Mouse (Mus musculus): ENCODE results near the gene Egf. TPM values are rescaled to one million over a fixed set of nuclear protein-coding genes. Genes with fewer than 3 reads are reported as not detected.

The Egf gene
- polyA plus RNA-seq, 2 experiments: 0.25 to 0.77 TPM

DNA sequence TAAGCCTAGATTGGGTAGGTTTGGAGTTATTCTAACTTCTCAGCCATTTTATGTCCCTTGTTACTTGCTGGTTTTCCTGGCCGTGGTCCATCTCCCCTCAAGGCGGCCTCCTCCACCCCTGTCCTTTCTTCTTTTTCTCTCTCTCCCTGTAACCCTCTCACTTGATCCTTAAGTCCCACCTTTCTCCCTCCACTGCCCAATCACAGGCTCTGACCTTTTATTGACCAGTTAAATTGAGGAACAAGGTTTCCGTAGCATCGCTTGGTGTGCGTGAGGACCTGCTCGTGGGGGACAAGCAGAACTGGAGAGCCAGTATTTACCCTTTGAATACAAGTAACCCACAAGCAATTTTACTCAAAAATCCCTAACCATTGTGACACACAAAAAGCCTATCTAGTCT, 56.8 kb downstream of the Egf start:
- TF ChIP-seq CTCF (IDR thresholded peaks at IDR 0.05; ENCODE audit: low read depth) (no peak), EP300 (IDR thresholded peaks at IDR 0.05; ENCODE audit: low read depth) (no peak)
- H3K27ac ChIP-seq: no peak overlapping the region
- ATAC-seq (ENCODE audit: insufficient read depth): no peak
- no peak overlapping the region for H3K4me2 ChIP-seq (ENCODE audit: low read depth)
- H3K36me3 ChIP-seq (replicated peaks; ENCODE audit: control insufficient read depth, insufficient read depth, low read depth): no peaks in the 10 kb centered on the region
- no peaks in the 10 kb centered on the region for H3K27me3 ChIP-seq (ENCODE audit: control insufficient read depth, insufficient read depth, low read length)
- H3K9ac ChIP-seq (replicated peaks): no peak overlapping the region
- DNase-seq (ENCODE audit: low read depth in 3 of 3, low spot score in 3 of 3): no peak
- WGBS (ENCODE audit: insufficient replicate concordance): 76% methylated on average over 6 of the region's 6 CpGs
- no peak overlapping the region for H3K4me3 ChIP-seq (ENCODE audit: insufficient read depth in 1 of 2, low read depth in 2 of 2, low read length in 2 of 2)
- H3K9me3 ChIP-seq (ENCODE audit: control insufficient read depth, low read length): no peaks in the 10 kb centered on the region
- no peaks in the 10 kb centered on the region for H3K4me1 ChIP-seq (replicated peaks; ENCODE audit: control insufficient read depth in 2 of 2, insufficient read depth in 2 of 2, low read length in 1 of 2)

DNA sequence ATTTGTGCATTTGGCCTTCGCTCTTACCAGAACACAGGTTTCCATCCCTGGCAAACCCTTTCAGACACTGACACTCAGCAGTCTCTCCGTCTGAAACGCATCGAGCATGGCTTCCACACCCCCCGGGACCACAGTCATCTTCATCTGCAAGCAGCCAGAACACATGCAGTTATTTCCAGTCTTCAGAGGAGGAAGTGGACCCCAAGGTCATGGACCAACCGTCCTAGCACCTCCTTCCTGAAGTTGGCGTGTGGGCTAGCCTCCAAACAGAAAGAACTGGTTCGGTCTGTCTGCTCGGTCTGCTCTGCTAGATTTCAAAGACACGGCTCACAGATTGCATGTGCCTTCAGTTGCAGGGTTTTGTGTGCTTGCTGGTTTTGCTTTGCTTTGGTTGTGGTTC, 57.4 kb downstream of the Egf start:
- Histone ChIP-seq H3K9ac (replicated peaks) (no peak overlapping the region), H3K4me2 (ENCODE audit: low read depth) (no peak overlapping the region), H3K4me3 (ENCODE audit: insufficient read depth in 1 of 2, low read depth in 2 of 2, low read length in 2 of 2) (no peak overlapping the region), H3K27ac (no peak overlapping the region), H3K4me1 (replicated peaks; ENCODE audit: control insufficient read depth in 2 of 2, insufficient read depth in 2 of 2, low read length in 1 of 2) (no peaks in the 10 kb centered on the region), H3K27me3 (ENCODE audit: control insufficient read depth, insufficient read depth, low read length) (no peaks in the 10 kb centered on the region), H3K36me3 (replicated peaks; ENCODE audit: control insufficient read depth, insufficient read depth, low read depth) (no peaks in the 10 kb centered on the region), H3K9me3 (ENCODE audit: control insufficient read depth, low read length) (no peaks in the 10 kb centered on the region)
- WGBS (ENCODE audit: insufficient replicate concordance): 56% methylated on average over 10 of the region's 10 CpGs
- ATAC-seq (ENCODE audit: insufficient read depth) (no peak), DNase-seq (ENCODE audit: low read depth in 3 of 3, low spot score in 3 of 3) (no peak)
- TF ChIP-seq EP300 (IDR thresholded peaks at IDR 0.05; ENCODE audit: low read depth) (no peak), CTCF (IDR thresholded peaks at IDR 0.05; ENCODE audit: low read depth) (no peak)

DNA sequence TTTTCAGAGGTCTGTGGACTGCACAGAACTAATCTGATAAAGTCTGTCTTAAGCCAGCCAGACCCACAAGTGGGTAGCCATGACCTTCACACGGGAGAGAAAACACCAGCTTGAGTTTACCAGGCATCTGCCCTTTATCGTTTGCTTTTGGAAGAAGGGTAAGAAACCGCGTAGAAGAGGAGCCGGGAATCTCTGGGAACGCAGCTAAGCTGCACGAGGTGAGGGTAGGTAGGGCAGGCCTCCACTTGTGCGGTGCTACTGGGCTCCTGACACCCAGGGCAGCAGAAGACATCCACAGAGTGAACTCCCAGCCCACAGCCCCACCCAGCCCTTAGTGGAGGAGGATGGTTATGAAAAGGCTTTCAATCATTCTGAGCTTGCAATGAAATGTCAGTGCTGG, 59.2 kb downstream of the Egf start:
- Histone ChIP-seq H3K4me3 (ENCODE audit: insufficient read depth in 1 of 2, low read depth in 2 of 2, low read length in 2 of 2) (no peak overlapping the region), H3K9me3 (ENCODE audit: control insufficient read depth, low read length) (no peaks in the 10 kb centered on the region), H3K27ac (no peak overlapping the region), H3K27me3 (ENCODE audit: control insufficient read depth, insufficient read depth, low read length) (no peaks in the 10 kb centered on the region), H3K4me2 (ENCODE audit: low read depth) (no peak overlapping the region), H3K36me3 (replicated peaks; ENCODE audit: control insufficient read depth, insufficient read depth, low read depth) (no peaks in the 10 kb centered on the region), H3K4me1 (replicated peaks; ENCODE audit: control insufficient read depth in 2 of 2, insufficient read depth in 2 of 2, low read length in 1 of 2) (no peaks in the 10 kb centered on the region), H3K9ac (replicated peaks) (no peak overlapping the region)
- 75% methylated on average over 8 of the region's 8 CpGs for WGBS (ENCODE audit: insufficient replicate concordance)
- DNase-seq (ENCODE audit: low read depth in 3 of 3, low spot score in 3 of 3): no peak
- no peak for ATAC-seq (ENCODE audit: insufficient read depth)
- TF ChIP-seq CTCF (IDR thresholded peaks at IDR 0.05; ENCODE audit: low read depth) (no peak), EP300 (IDR thresholded peaks at IDR 0.05; ENCODE audit: low read depth) (no peak)

DNA sequence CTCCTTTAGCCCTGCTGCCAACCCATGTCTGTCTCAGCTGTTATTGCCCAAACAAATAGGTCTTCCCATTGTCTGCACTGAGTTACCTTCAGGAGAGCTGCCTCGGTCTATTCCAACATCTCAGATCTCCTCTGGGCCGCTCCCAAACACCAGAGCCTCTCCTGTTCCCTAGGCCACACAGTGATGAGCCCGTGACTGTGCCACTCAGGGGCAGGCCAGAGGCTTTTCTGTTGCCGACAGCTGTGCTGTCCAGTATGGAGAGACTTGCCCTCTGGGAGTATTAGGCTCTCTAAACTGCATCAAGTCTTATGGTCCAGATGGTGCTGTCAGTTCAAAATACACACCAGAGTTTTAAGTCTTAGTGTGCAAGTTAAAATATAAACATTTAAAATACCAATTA, 61.5 kb downstream of the Egf start:
- TF ChIP-seq EP300 (IDR thresholded peaks at IDR 0.05; ENCODE audit: low read depth) (no peak), CTCF (IDR thresholded peaks at IDR 0.05; ENCODE audit: low read depth) (no peak)

DNA sequence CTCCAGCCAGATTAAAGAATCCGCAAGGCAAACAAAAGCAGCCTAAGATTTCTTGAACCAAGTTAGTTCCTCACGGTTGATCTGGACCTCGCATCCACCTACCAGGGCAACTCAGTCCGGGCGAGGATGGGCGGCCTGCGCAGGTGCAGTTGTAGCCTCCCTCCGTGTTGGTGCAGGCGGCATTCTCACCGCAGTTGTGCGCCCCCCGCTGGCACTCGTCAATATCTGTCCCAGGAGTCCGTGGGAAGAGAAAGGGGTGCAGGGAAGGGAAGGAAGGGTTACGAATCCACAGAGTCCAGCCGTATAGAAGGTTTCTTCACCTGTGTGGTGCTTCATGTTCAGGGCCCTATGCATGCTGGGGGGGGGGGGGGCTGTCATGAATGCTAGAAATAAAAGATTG, 62.3 kb downstream of the Egf start:
- no peak for DNase-seq (ENCODE audit: low read depth in 3 of 3, low spot score in 3 of 3)
- no peaks in the 10 kb centered on the region for H3K9me3 ChIP-seq (ENCODE audit: control insufficient read depth, low read length)
- no peaks in the 10 kb centered on the region for H3K4me1 ChIP-seq (replicated peaks; ENCODE audit: control insufficient read depth in 2 of 2, insufficient read depth in 2 of 2, low read length in 1 of 2)
- no peak overlapping the region for H3K4me2 ChIP-seq (ENCODE audit: low read depth)
- TF ChIP-seq EP300 (IDR thresholded peaks at IDR 0.05; ENCODE audit: low read depth) (no peak), CTCF (IDR thresholded peaks at IDR 0.05; ENCODE audit: low read depth) (peak; percentile 26; the same call in 1 of the 2 replicates)
- WGBS (ENCODE audit: insufficient replicate concordance): 56% methylated on average over 16 of the region's 16 CpGs
- H3K4me3 ChIP-seq (ENCODE audit: insufficient read depth in 1 of 2, low read depth in 2 of 2, low read length in 2 of 2): no peak overlapping the region
- no peaks in the 10 kb centered on the region for H3K36me3 ChIP-seq (replicated peaks; ENCODE audit: control insufficient read depth, insufficient read depth, low read depth)
- no peak for ATAC-seq (ENCODE audit: insufficient read depth)
- H3K27ac ChIP-seq: no peak overlapping the region
- H3K27me3 ChIP-seq (ENCODE audit: control insufficient read depth, insufficient read depth, low read length): no peaks in the 10 kb centered on the region
- no peak overlapping the region for H3K9ac ChIP-seq (replicated peaks)

More for the DNA sequence above, 61.5 kb downstream of the Egf start:
- ATAC-seq (ENCODE audit: insufficient read depth) (no peak), DNase-seq (ENCODE audit: low read depth in 3 of 3, low spot score in 3 of 3) (no peak)
- no peak overlapping the region for H3K4me3 ChIP-seq (ENCODE audit: insufficient read depth in 1 of 2, low read depth in 2 of 2, low read length in 2 of 2)
- no peaks in the 10 kb centered on the region for H3K4me1 ChIP-seq (replicated peaks; ENCODE audit: control insufficient read depth in 2 of 2, insufficient read depth in 2 of 2, low read length in 1 of 2)
- 64% methylated on average over 4 of the region's 4 CpGs for WGBS (ENCODE audit: insufficient replicate concordance)
- H3K27me3 ChIP-seq (ENCODE audit: control insufficient read depth, insufficient read depth, low read length): no peaks in the 10 kb centered on the region
- no peak overlapping the region for H3K27ac ChIP-seq
- no peak overlapping the region for H3K4me2 ChIP-seq (ENCODE audit: low read depth)
- no peaks in the 10 kb centered on the region for H3K36me3 ChIP-seq (replicated peaks; ENCODE audit: control insufficient read depth, insufficient read depth, low read depth)
- H3K9ac ChIP-seq (replicated peaks): no peak overlapping the region
- no peaks in the 10 kb centered on the region for H3K9me3 ChIP-seq (ENCODE audit: control insufficient read depth, low read length)
